Mouse (Mus musculus) ES-Bruce4 (cell line): ENCODE measurements around the gene Etfb.

Source experiments
- CTCF ChIP-seq: IDR thresholded peaks from one replicate; pipeline ENCODE4 v1.8.1; 2011; ENCODE audit warnings: low read depth, low read length
- EP300 ChIP-seq: IDR thresholded peaks from 2 replicates; pipeline ENCODE4 v1.6.1; 2011; ENCODE audit warnings: low read depth, low read length; ENCODE audit not compliant: insufficient read depth
- POLR2A ChIP-seq: IDR thresholded peaks from one replicate; pipeline ENCODE4 v1.8.1; 2011; ENCODE audit warnings: low read length; ENCODE audit not compliant: insufficient read depth

DNA sequence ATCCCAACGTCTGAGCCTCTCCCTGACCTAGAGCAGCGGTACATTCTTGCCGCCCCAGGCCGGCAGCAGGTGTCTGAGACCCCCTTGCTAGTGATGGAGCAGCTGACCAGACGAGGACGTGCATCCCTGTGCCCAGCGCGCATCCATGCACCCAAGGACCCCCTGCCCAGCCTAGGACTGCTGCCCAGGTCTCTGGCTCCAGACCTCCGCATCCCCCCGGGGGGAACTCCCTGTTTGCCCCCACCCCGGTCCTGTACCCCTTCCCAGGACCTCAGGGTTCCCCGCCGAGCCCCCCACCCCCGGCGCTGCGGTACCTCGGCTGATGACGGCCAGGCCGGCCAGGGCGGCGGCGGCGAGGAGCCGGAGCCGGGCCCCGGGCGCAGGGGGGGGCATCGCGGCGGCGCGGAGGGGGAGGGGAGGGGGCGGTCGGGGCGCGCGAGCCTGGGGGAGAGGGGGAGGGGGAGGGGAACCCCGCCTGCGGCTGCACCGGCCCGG is 45.8 kb downstream of the Etfb start, which contains the start of gene Iglon5:
- TF ChIP-seq CTCF (no peak), EP300 (no peak), POLR2A (no peak)
